Mouse (Mus musculus) layer of hippocampus, adult 9-11 months (tissue): Measurements from ENCODE around the gene 2010111I01Rik.
"Not testable (repeated sequence)": the region's sequence is repeated elsewhere in the genome, so short reads cannot be mapped to it uniquely, and the experiment has no call there.

Experiments used
- DNase-seq: peaks from one replicate; pipeline ENCODE4 v3.0.0; 2022

The 2010111I01Rik gene

GRCm38 (mm10) chr13:63297003-63297402 is 332.3 kb downstream of the 2010111I01Rik start:
- no peak for DNase-seq

GRCm38 (mm10) chr13:63297933-63298332 is 333.2 kb downstream of the 2010111I01Rik start:
- no peak for DNase-seq

GRCm38 (mm10) chr13:63298931-63299330 is 334.2 kb downstream of the 2010111I01Rik start:
- DNase-seq: no peak

- no peak for DNase-seq
Measured at GRCm38 (mm10) chr13:63300929-63301328, 336.2 kb downstream of the 2010111I01Rik start.

- DNase-seq: peak; percentile 64
Measured at GRCm38 (mm10) chr13:63301764-63302209, 337.1 kb downstream of the 2010111I01Rik start.

GRCm38 (mm10) chr13:63302381-63302780 is 337.7 kb downstream of the 2010111I01Rik start:
- no peak for DNase-seq

GRCm38 (mm10) chr13:63304124-63304792 is 339.6 kb downstream of the 2010111I01Rik start:
- no peak for DNase-seq

- DNase-seq: no peak
Measured at GRCm38 (mm10) chr13:63304799-63305159, 340.1 kb downstream of the 2010111I01Rik start.

- peak; percentile 79 for DNase-seq
Measured at GRCm38 (mm10) chr13:63305160-63306011, 340.7 kb downstream of the 2010111I01Rik start.

- peak; percentile 76 for DNase-seq
Measured at GRCm38 (mm10) chr13:63306768-63307167, 342.1 kb downstream of the 2010111I01Rik start.

GRCm38 (mm10) chr13:63309563-63309962 is 344.9 kb downstream of the 2010111I01Rik start:
- no peak for DNase-seq

- DNase-seq: no peak
Measured at GRCm38 (mm10) chr13:63311156-63311555, 346.5 kb downstream of the 2010111I01Rik start.

GRCm38 (mm10) chr13:63313247-63313646 is 348.6 kb downstream of the 2010111I01Rik start:
- DNase-seq: no peak

GRCm38 (mm10) chr13:63313748-63314607 is 349.3 kb downstream of the 2010111I01Rik start:
- no peak for DNase-seq

GRCm38 (mm10) chr13:63314608-63314920 is 349.9 kb downstream of the 2010111I01Rik start:
- no peak for DNase-seq

GRCm38 (mm10) chr13:63315111-63315510 is 350.4 kb downstream of the 2010111I01Rik start:
- DNase-seq: not testable (repeated sequence)

GRCm38 (mm10) chr13:63315777-63316176 is 351.1 kb downstream of the 2010111I01Rik start:
- DNase-seq: no peak

GRCm38 (mm10) chr13:63316407-63316806 is 351.7 kb downstream of the 2010111I01Rik start:
- DNase-seq: no peak

- DNase-seq: peak; percentile 83
Measured at GRCm38 (mm10) chr13:63317681-63318104, 353.0 kb downstream of the 2010111I01Rik start.

GRCm38 (mm10) chr13:63319814-63320213 is 355.1 kb downstream of the 2010111I01Rik start:
- DNase-seq: no peak

GRCm38 (mm10) chr13:63321689-63322088 is 357.0 kb downstream of the 2010111I01Rik start:
- DNase-seq: no peak

GRCm38 (mm10) chr13:63322756-63323155 is 358.1 kb downstream of the 2010111I01Rik start:
- DNase-seq: no peak
